Comparison of ENCODE assay signal across 10 mouse cellular contexts in the genomic region with DNA sequence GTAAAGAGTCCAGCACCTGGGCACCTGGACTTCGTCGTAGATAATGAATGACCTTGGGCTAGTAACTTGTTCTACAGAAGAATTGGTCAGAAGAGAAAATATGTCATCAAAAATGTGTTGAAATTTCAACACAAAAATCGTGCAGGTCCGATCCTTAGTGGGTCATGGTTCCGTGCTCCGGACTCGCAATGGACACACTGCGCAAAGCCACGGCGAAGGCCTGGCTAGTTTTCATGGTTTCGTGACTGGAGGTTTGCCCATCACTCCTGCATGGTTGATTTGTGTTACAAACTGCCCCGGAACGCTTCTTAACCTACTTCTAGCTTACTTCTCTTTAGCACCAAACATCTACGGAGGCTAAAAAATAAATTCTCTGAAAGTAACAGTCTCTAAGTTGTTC. TPM values are rescaled to one million over a fixed set of nuclear protein-coding genes. Genes with fewer than 3 reads are reported as not detected.
DNase-seq lines count a peak whose midpoint lies in the region; ATAC-seq and TF ChIP-seq lines count a peak whose summit lies in the region.
"Had no signal": no experiment of that assay in that cellular context is flagged by ENCODE, and none has a peak within 500 bp of the region (broad histone marks: within the 10 kb centered on the region; RNA-seq: fewer than 3 reads in every experiment).

No protein-coding gene starts in this region.

- no peaks in the 10 kb centered on the region for H3K4me1 ChIP-seq in kidney, adult 2 months (ENCODE audit: control insufficient read depth, insufficient read depth, low read length)
- peaks cover 25% of the 10 kb centered on the region for H3K4me1 ChIP-seq in forebrain, embryonic 10.5 days
- 0 out of 2 replicates have a peak, but pooled peaks cover 5% of the 10 kb centered on the region for H3K4me1 ChIP-seq in limb, embryonic 14.5 days (ENCODE audit: control insufficient read depth, insufficient read depth, low read length)

- no peak for TF ChIP-seq CTCF in kidney, adult 2 months (conservative IDR thresholded peaks at IDR 0.05; ENCODE audit: insufficient read depth, insufficient read length, low read depth, low read length)

- peak overlapping the region; percentile 65 for H3K4me3 ChIP-seq in kidney, adult 2 months (ENCODE audit: insufficient read depth, low read depth, low read length)
- H3K4me3 ChIP-seq in forebrain, embryonic 10.5 days = peak overlapping the region; percentile 79; the same call in 1 of the 2 replicates
- H3K4me3 ChIP-seq in limb, embryonic 14.5 days (replicated peaks; ENCODE audit: low read length) = 0 out of 2 replicates have a peak overlapping the region, but pooled peaks have one; percentile 60

- no peaks in the 10 kb centered on the region for H3K9me3 ChIP-seq in forebrain, embryonic 10.5 days
- H3K9me3 ChIP-seq in limb, embryonic 14.5 days (ENCODE audit: control insufficient read depth, low read length) = no peaks in the 10 kb centered on the region
- H3K9me3 ChIP-seq: G1E had no signal

- H3K36me3 ChIP-seq in kidney, adult 2 months (ENCODE audit: control insufficient read depth, insufficient read depth, low read length) = no peaks in the 10 kb centered on the region
- 0 out of 2 replicates have a peak, but pooled peaks cover 6% of the 10 kb centered on the region for H3K36me3 ChIP-seq in forebrain, embryonic 10.5 days (replicated peaks)
- no peaks in the 10 kb centered on the region for H3K36me3 ChIP-seq in limb, embryonic 14.5 days (ENCODE audit: control insufficient read depth, insufficient read depth, low read length)
- H3K36me3 ChIP-seq: G1E had no signal

- peak; percentile 59 for DNase-seq in kidney, adult 2 months
- DNase-seq in kidney, postnatal 14 days = no peak
- peak; percentile 51 for DNase-seq in cerebellum, adult 8-10 months
- no peak for DNase-seq in forebrain, embryonic 10.5 days (ENCODE audit: extremely low spot score, low spot score)
- DNase-seq in limb, embryonic 14.5 days (ENCODE audit: low spot score) = no peak
- no peak for DNase-seq in retina, postnatal 1 day
- DNase-seq in left cerebral cortex, postnatal 25 days (ENCODE audit: low spot score in 2 of 2) = no peak
- DNase-seq in ovary, postnatal 36 days (ENCODE audit: low spot score) = no peak
- DNase-seq: lung, postnatal 36 days had no signal

- H3K27ac ChIP-seq in kidney, adult 2 months (ENCODE audit: insufficient read depth, low read depth, low read length) = peak overlapping the region; percentile 39; the same call in 1 of the 2 replicates
- no peak overlapping the region for H3K27ac ChIP-seq in forebrain, embryonic 10.5 days
- no peak overlapping the region for H3K27ac ChIP-seq in limb, embryonic 14.5 days (replicated peaks; ENCODE audit: low read depth, low read length)

- H3K9ac ChIP-seq in limb, embryonic 14.5 days (ENCODE audit: low read depth, low read length, severe bottlenecking) = no peak overlapping the region

- H3K27me3 ChIP-seq in kidney, adult 2 months (replicated peaks; ENCODE audit: control insufficient read depth, insufficient read depth, low read length) = no peaks in the 10 kb centered on the region
- peaks cover 23% of the 10 kb centered on the region for H3K27me3 ChIP-seq in forebrain, embryonic 10.5 days (ENCODE audit: poor library complexity, severe bottlenecking)
- H3K27me3 ChIP-seq in limb, embryonic 14.5 days (ENCODE audit: control insufficient read depth, insufficient read depth, low read length) = peaks cover 10% of the 10 kb centered on the region; the same call in 1 of the 2 replicates

- no peak for ATAC-seq in limb, embryonic 14.5 days (ENCODE audit: low FRiP score, low read depth)

- no peak for TF ChIP-seq POLR2A in kidney, adult 2 months (IDR thresholded peaks at IDR 0.05; ENCODE audit: low read depth, low read length)
- TF ChIP-seq POLR2A in limb, embryonic 14.5 days (IDR thresholded peaks at IDR 0.05; ENCODE audit: borderline replicate concordance, extremely low read depth, insufficient read depth, insufficient read length) = no peak

- no peak overlapping the region for H3K4me2 ChIP-seq in limb, embryonic 14.5 days (replicated peaks; ENCODE audit: low read depth, low read length, severe bottlenecking)

- 60% methylated on average over 14 of the region's 14 CpGs for WGBS in kidney, adult 2 months
- WGBS in forebrain, embryonic 10.5 days = 94% methylated on average over 14 of the region's 14 CpGs
- WGBS in limb, embryonic 14.5 days = 92% methylated on average over 14 of the region's 14 CpGs

- intact Hi-C loops in left cerebral cortex, postnatal 25 days (cut with DNase I) = loop anchor here (1.0 to 10.0 kb wide), 4 partner anchors 14 to 438 kb away; no protein-coding TSS in a partner anchor

RNA-seq across cellular contexts. Expression of a gene that starts 1.4 kb away (rescaled TPM):
- polyA plus RNA-seq in kidney, adult 2 months (2012; rRNA removed) = 13.2 and 14.3 TPM in 2 replicates
- polyA plus RNA-seq in forebrain, embryonic 10.5 days (2016; fragmentation: Nextera tagmentation; extraction: Ambion mirVana) = 2.3 and 2.6 TPM in 2 replicates
- polyA plus RNA-seq in limb, embryonic 14.5 days (2012; rRNA removed) = 0.93 and 1.1 TPM in 2 replicates
- polyA plus RNA-seq in limb, embryonic 14.5 days (2014; fragmentation: Nextera tagmentation; extraction: Ambion mirVana) = 1.1 and 1.3 TPM in 2 replicates
- total RNA-seq in left cerebral cortex, postnatal 25 days (2021) = 10 to 100 TPM; 22.2 to 27.1 TPM
- polyA plus RNA-seq: G1E had no signal

Comparison
In these comparisons a context has a peak if more than half of its experiments do, and no peak if none do; other contexts are left out.
1. DNase-seq: peak in kidney, adult 2 months (single experiment) and cerebellum, adult 8-10 months (single experiment); none in kidney, postnatal 14 days (single experiment), forebrain, embryonic 10.5 days (single experiment), limb, embryonic 14.5 days (single experiment), retina, postnatal 1 day (single experiment), left cerebral cortex, postnatal 25 days (0 of 2) and ovary, postnatal 36 days (single experiment).
2. Peak in every context shown above with its lines, with median percentiles within 50 percentile points of each other: H3K4me3 ChIP-seq.